Mouse (Mus musculus): ENCODE measurements around the gene Hbb-bt. TPM values are rescaled to one million over a fixed set of nuclear protein-coding genes. Genes with fewer than 3 reads are reported as not detected.
"Not testable (repeated sequence)": the region's sequence is repeated elsewhere in the genome, so short reads cannot be mapped to it uniquely, and the experiment has no call there.

Hbb-bt gene
- total and polyA plus RNA-seq, 2 experiments from 2014 or later: 1,221 to 1,401 TPM

DNA sequence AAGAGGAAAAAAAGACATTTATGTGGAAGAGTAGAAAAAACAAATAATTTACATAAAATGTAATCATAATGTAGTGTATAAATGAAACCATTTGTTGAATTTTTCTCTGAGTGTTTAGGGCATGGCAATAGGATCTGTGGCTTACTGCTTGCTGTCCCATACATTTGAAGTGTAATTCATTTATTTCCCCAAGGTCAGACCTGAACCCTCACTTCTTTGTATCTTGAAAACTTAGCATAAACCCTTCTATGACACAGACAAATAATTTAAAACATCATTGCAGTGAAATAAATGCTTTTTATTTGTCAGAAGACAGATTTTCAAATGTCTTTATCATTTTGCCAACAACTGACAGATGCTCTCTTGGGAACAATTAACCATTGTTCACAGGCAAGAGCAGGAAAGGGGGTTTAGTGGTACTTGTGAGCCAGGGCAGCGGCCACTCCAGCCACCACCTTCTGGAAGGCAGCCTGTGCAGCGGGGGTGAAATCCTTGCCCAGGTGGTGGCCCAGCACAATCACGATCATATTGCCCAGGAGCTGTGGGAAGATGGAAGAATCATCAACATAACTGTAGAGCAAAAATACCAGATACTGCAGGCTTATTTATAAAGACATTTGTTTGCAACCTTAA is 12.6 kb upstream of the Hbb-bt start:
- no peak overlapping the region for H3K9ac ChIP-seq (replicated peaks; ENCODE audit: low read depth, low read length)
- 45% methylated on average over 3 of the region's 3 CpGs for WGBS
- TF ChIP-seq CTCF (IDR thresholded peaks at IDR 0.05; ENCODE audit: low read depth): no peak
- no peak for TF ChIP-seq EP300 (IDR thresholded peaks at IDR 0.05; ENCODE audit: low read depth)
- no peaks in the 10 kb centered on the region for H3K4me1 ChIP-seq (ENCODE audit: control insufficient read depth, insufficient read depth)
- H3K4me2 ChIP-seq (ENCODE audit: low read depth, low read length): no peak overlapping the region
- H3K9me3 ChIP-seq (replicated peaks; ENCODE audit: control insufficient read depth, low read length): no peaks in the 10 kb centered on the region
- no peaks in the 10 kb centered on the region for H3K27me3 ChIP-seq (ENCODE audit: control insufficient read depth, insufficient read depth, low read length)
- ATAC-seq (ENCODE audit: insufficient read depth, low read depth) (no peak), DNase-seq (ENCODE audit: low spot score) (no peak)
- no peaks in the 10 kb centered on the region for H3K36me3 ChIP-seq (replicated peaks; ENCODE audit: control insufficient read depth, insufficient read depth, low read length)
- no peak overlapping the region for H3K27ac ChIP-seq (ENCODE audit: low read depth)
- H3K4me3 ChIP-seq (ENCODE audit: low read depth, low read length): no peak overlapping the region

DNA sequence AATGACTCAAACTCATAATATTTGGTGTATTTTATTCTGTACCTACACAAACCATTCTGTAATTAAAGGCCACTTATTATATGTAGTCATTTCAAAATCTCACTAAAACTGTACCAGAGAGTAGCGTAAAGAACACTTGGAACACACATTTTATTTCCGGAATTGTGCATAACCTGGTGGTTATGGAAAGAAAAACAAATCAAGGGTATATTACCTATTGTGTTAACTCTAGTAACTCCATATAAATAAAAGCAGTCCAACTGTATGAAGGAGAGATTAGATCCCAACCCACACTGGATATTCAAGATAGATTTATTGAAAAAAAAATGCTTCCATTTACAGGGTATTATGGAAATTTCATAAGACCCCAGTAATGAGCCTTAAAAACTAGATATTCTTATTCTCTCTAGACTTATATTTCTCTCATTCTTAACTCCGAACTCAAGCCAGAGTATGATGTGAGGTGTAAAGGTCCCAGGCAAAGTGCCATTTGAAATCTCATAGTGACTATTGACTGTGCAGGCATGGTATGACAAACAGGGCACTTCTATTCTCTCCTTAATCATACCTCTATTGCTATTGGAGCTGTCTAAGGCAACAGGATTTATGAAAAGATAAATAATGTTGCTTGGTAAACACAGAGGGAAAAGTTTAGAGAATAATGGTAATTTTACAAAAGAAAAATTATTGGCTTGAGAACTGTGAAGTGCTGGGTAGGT is 11.9 kb upstream of the Hbb-bt start:
- Histone ChIP-seq H3K27me3 (ENCODE audit: control insufficient read depth, insufficient read depth, low read length) (no peaks in the 10 kb centered on the region), H3K27ac (ENCODE audit: low read depth) (no peak overlapping the region), H3K36me3 (replicated peaks; ENCODE audit: control insufficient read depth, insufficient read depth, low read length) (no peaks in the 10 kb centered on the region), H3K4me1 (ENCODE audit: control insufficient read depth, insufficient read depth) (no peaks in the 10 kb centered on the region), H3K9me3 (replicated peaks; ENCODE audit: control insufficient read depth, low read length) (no peaks in the 10 kb centered on the region), H3K9ac (replicated peaks; ENCODE audit: low read depth, low read length) (no peak overlapping the region), H3K4me2 (ENCODE audit: low read depth, low read length) (no peak overlapping the region), H3K4me3 (ENCODE audit: low read depth, low read length) (no peak overlapping the region)
- WGBS: 80% methylated on average over 3 of the region's 3 CpGs
- no peak for TF ChIP-seq EP300 (IDR thresholded peaks at IDR 0.05; ENCODE audit: low read depth)
- no peak for TF ChIP-seq CTCF (IDR thresholded peaks at IDR 0.05; ENCODE audit: low read depth)
- DNase-seq (ENCODE audit: low spot score): no peak
- no peak for ATAC-seq (ENCODE audit: insufficient read depth, low read depth)

DNA sequence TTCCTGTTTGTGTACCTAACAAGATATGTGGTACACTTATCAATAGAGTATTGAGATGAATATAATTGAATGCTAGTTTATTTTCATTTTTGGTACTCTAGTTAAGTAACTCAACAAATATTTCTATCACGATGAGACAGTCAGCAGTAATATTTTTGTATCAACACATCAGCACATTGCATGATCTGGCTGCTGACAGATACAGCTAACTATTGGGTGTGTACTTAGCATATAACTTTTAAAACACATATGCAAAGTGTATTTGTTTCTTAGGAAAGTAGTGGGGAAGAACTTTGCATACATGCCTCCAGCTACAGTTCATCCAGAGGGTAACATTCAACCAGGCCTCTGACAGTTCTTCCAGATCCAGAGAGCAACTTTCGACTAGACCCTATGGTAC is 10.8 kb upstream of the Hbb-bt start:
- H3K4me2 ChIP-seq (ENCODE audit: low read depth, low read length): no peak overlapping the region
- TF ChIP-seq EP300 (IDR thresholded peaks at IDR 0.05; ENCODE audit: low read depth) (no peak), CTCF (IDR thresholded peaks at IDR 0.05; ENCODE audit: low read depth) (no peak)

GRCm38 (mm10) chr7:103815085-103815484 is 1.3 kb upstream of the Hbb-bt start:
- H3K4me1 ChIP-seq (ENCODE audit: control insufficient read depth, insufficient read depth); H3K9ac ChIP-seq (replicated peaks; ENCODE audit: low read depth, low read length); H3K36me3 ChIP-seq (replicated peaks; ENCODE audit: control insufficient read depth, insufficient read depth, low read length); DNase-seq (ENCODE audit: low spot score); H3K27me3 ChIP-seq (ENCODE audit: control insufficient read depth, insufficient read depth, low read length); H3K4me2 ChIP-seq (ENCODE audit: low read depth, low read length); ATAC-seq (ENCODE audit: insufficient read depth, low read depth); H3K27ac ChIP-seq (ENCODE audit: low read depth); H3K9me3 ChIP-seq (replicated peaks; ENCODE audit: control insufficient read depth, low read length); H3K4me3 ChIP-seq (ENCODE audit: low read depth, low read length): not testable (repeated sequence)
- WGBS: 89% methylated on average over 1 of the region's 2 CpGs

More for the DNA sequence above, 10.8 kb upstream of the Hbb-bt start:
- no peaks in the 10 kb centered on the region for H3K27me3 ChIP-seq (ENCODE audit: control insufficient read depth, insufficient read depth, low read length)
- no peak overlapping the region for H3K27ac ChIP-seq (ENCODE audit: low read depth)
- no peak overlapping the region for H3K9ac ChIP-seq (replicated peaks; ENCODE audit: low read depth, low read length)
- H3K9me3 ChIP-seq (replicated peaks; ENCODE audit: control insufficient read depth, low read length): no peaks in the 10 kb centered on the region
- DNase-seq (ENCODE audit: low spot score): no peak
- H3K4me3 ChIP-seq (ENCODE audit: low read depth, low read length): no peak overlapping the region
- H3K36me3 ChIP-seq (replicated peaks; ENCODE audit: control insufficient read depth, insufficient read depth, low read length): no peaks in the 10 kb centered on the region
- H3K4me1 ChIP-seq (ENCODE audit: control insufficient read depth, insufficient read depth): no peaks in the 10 kb centered on the region
- WGBS: 73% methylated on average over 2 of the region's 2 CpGs
- no peak for ATAC-seq (ENCODE audit: insufficient read depth, low read depth)

DNA sequence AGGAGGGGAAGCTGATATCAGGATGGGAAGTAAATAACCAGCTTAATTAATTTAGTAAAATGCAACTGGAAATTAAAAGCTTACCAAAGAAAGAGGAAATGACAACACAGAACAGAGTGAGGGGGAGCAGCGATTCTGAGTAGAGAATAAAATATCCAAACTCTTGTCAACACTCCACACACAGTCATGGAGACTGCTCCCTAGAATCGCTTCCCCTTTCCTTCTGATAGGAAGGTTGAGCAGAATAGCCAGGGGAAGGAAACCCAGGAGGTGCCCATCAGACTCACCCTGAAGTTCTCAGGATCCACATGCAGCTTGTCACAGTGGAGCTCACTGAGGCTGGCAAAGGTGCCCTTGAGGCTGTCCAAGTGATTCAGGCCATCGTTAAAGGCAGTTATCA is 644 bp downstream of the Hbb-bt start:
- H3K4me3 ChIP-seq (ENCODE audit: low read depth, low read length); DNase-seq (ENCODE audit: low spot score); H3K4me1 ChIP-seq (ENCODE audit: control insufficient read depth, insufficient read depth); H3K27me3 ChIP-seq (ENCODE audit: control insufficient read depth, insufficient read depth, low read length); H3K4me2 ChIP-seq (ENCODE audit: low read depth, low read length); H3K9me3 ChIP-seq (replicated peaks; ENCODE audit: control insufficient read depth, low read length); H3K9ac ChIP-seq (replicated peaks; ENCODE audit: low read depth, low read length); H3K36me3 ChIP-seq (replicated peaks; ENCODE audit: control insufficient read depth, insufficient read depth, low read length); H3K27ac ChIP-seq (ENCODE audit: low read depth); ATAC-seq (ENCODE audit: insufficient read depth, low read depth): not testable (repeated sequence)
- WGBS: no CpG with 5 or more reads among the region's 3 CpGs

GRCm38 (mm10) chr7:103812174-103812573 is 1.6 kb downstream of the Hbb-bt start:
- Histone ChIP-seq H3K27ac (ENCODE audit: low read depth) (no peak overlapping the region), H3K4me2 (ENCODE audit: low read depth, low read length) (no peak overlapping the region)
- no peak for ATAC-seq (ENCODE audit: insufficient read depth, low read depth)

More at GRCm38 (mm10) chr7:103812174-103812573, 1.6 kb downstream of the Hbb-bt start:
- Histone ChIP-seq H3K9me3 (replicated peaks; ENCODE audit: control insufficient read depth, low read length) (no peaks in the 10 kb centered on the region), H3K4me3 (ENCODE audit: low read depth, low read length) (no peak overlapping the region), H3K27me3 (ENCODE audit: control insufficient read depth, insufficient read depth, low read length) (no peaks in the 10 kb centered on the region), H3K4me1 (ENCODE audit: control insufficient read depth, insufficient read depth) (no peaks in the 10 kb centered on the region), H3K9ac (replicated peaks; ENCODE audit: low read depth, low read length) (no peak overlapping the region), H3K36me3 (replicated peaks; ENCODE audit: control insufficient read depth, insufficient read depth, low read length) (no peaks in the 10 kb centered on the region)
- WGBS: 33% methylated on average over 1 of the region's 1 CpGs
- no peak for TF ChIP-seq EP300 (IDR thresholded peaks at IDR 0.05; ENCODE audit: low read depth)
- TF ChIP-seq CTCF (IDR thresholded peaks at IDR 0.05; ENCODE audit: low read depth): no peak
- no peak for DNase-seq (ENCODE audit: low spot score)

Measured in heart, postnatal 0 days (tissue).